Mouse (Mus musculus): ENCODE measurements around the gene Crmp1. TPM values are rescaled to one million over a fixed set of nuclear protein-coding genes. Genes with fewer than 3 reads are reported as not detected.

The Crmp1 gene
- polyA plus RNA-seq, 1 experiment from 2014 or later, result 851 TPM

DNA sequence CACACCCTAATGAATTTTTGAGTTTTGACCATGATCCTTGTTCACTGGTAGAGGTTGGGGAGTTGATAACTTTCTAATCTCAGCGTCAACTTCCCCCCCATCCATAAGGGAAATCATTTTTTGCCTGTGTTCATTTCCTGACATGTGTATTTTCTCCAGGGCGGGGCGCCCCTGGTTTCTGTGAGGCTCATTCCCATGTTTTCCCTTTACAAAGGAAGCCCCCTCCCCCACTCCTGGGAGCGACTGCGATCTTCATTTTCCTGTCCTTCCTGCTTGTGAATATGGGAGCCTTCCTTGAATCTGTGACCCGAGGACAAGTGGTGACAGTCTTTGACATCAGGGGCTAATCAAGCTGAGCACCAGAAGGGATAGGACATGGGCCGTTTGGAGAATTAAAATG, 15.1 kb downstream of the Crmp1 start:
- Histone ChIP-seq H3K27ac (ENCODE audit: low read depth, low read length) (no peak overlapping the region), H3K4me3 (ENCODE audit: low read length) (no peak overlapping the region), H3K4me1 (ENCODE audit: control insufficient read depth, insufficient read depth, low read depth, low read length) (peaks cover 50% of the 10 kb centered on the region), H3K27me3 (replicated peaks; ENCODE audit: control insufficient read depth, insufficient read depth, low read length) (no peaks in the 10 kb centered on the region), H3K4me2 (ENCODE audit: low read length) (no peak overlapping the region), H3K36me3 (ENCODE audit: control insufficient read depth, insufficient read depth, low read length) (no peaks in the 10 kb centered on the region), H3K9me3 (ENCODE audit: control insufficient read depth, low read length) (no peaks in the 10 kb centered on the region), H3K9ac (ENCODE audit: low read depth, low read length) (no peak overlapping the region)
- ATAC-seq, result no peak
- 62% methylated on average over 7 of the region's 7 CpGs for WGBS

- Histone ChIP-seq H3K4me1 (ENCODE audit: control insufficient read depth, insufficient read depth, low read depth, low read length) (peaks cover 49% of the 10 kb centered on the region), H3K4me2 (ENCODE audit: low read length) (no peak overlapping the region), H3K36me3 (ENCODE audit: control insufficient read depth, insufficient read depth, low read length) (no peaks in the 10 kb centered on the region), H3K9me3 (ENCODE audit: control insufficient read depth, low read length) (no peaks in the 10 kb centered on the region), H3K27me3 (replicated peaks; ENCODE audit: control insufficient read depth, insufficient read depth, low read length) (no peaks in the 10 kb centered on the region), H3K4me3 (ENCODE audit: low read length) (no peak overlapping the region), H3K9ac (ENCODE audit: low read depth, low read length) (no peak overlapping the region), H3K27ac (ENCODE audit: low read depth, low read length) (no peak overlapping the region)
- no peak for ATAC-seq
- WGBS, result 54% methylated on average over 5 of the region's 5 CpGs
Measured at GRCm38 (mm10) chr5:37257243-37257642, 15.5 kb downstream of the Crmp1 start.

DNA sequence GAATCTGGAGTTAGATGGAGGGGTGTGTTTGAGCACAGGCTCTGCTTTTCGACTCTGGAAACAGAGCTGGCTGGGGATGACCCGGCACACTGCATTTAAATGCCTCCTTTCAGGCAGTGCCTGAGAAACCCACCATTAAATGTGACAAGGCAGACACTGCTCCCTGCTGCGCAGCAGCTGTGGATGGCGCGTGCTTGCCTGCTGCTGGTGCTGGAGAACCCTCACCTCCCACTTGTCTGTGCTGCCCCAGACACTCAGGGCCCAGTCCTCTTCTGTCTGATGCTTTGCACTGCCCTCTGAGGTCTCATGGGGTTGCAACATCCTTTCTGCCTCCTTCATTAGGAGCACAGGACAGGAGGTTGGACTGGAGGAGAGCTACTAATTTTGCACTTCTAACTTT, 20.0 kb downstream of the Crmp1 start:
- Histone ChIP-seq H3K27ac (ENCODE audit: low read depth, low read length) (no peak overlapping the region), H3K27me3 (replicated peaks; ENCODE audit: control insufficient read depth, insufficient read depth, low read length) (no peaks in the 10 kb centered on the region), H3K9ac (ENCODE audit: low read depth, low read length) (no peak overlapping the region), H3K4me2 (ENCODE audit: low read length) (no peak overlapping the region), H3K36me3 (ENCODE audit: control insufficient read depth, insufficient read depth, low read length) (peaks cover 10% of the 10 kb centered on the region), H3K4me3 (ENCODE audit: low read length) (no peak overlapping the region), H3K9me3 (ENCODE audit: control insufficient read depth, low read length) (no peaks in the 10 kb centered on the region), H3K4me1 (ENCODE audit: control insufficient read depth, insufficient read depth, low read depth, low read length) (peaks cover 22% of the 10 kb centered on the region)
- WGBS, result 49% methylated on average over 5 of the region's 5 CpGs
- peak; percentile 29; the same call in 1 of the 2 replicates for ATAC-seq

GRCm38 (mm10) chr5:37263816-37264215, 22.1 kb downstream of the Crmp1 start:
- H3K9me3 ChIP-seq (ENCODE audit: control insufficient read depth, low read length), result no peaks in the 10 kb centered on the region
- H3K27ac ChIP-seq (ENCODE audit: low read depth, low read length), result no peak overlapping the region
- H3K27me3 ChIP-seq (replicated peaks; ENCODE audit: control insufficient read depth, insufficient read depth, low read length), result no peaks in the 10 kb centered on the region
- no peak overlapping the region for H3K9ac ChIP-seq (ENCODE audit: low read depth, low read length)
- no peak for ATAC-seq
- peaks cover 22% of the 10 kb centered on the region for H3K36me3 ChIP-seq (ENCODE audit: control insufficient read depth, insufficient read depth, low read length)
- peaks cover 13% of the 10 kb centered on the region for H3K4me1 ChIP-seq (ENCODE audit: control insufficient read depth, insufficient read depth, low read depth, low read length)
- no peak overlapping the region for H3K4me3 ChIP-seq (ENCODE audit: low read length)
- WGBS, result 63% methylated on average over 6 of the region's 6 CpGs
- H3K4me2 ChIP-seq (ENCODE audit: low read length), result no peak overlapping the region

- no peak for ATAC-seq
- no peak overlapping the region for H3K27ac ChIP-seq (ENCODE audit: low read depth, low read length)
- no peak overlapping the region for H3K4me2 ChIP-seq (ENCODE audit: low read length)
Measured at GRCm38 (mm10) chr5:37281021-37281420, 39.3 kb downstream of the Crmp1 start.

DNA sequence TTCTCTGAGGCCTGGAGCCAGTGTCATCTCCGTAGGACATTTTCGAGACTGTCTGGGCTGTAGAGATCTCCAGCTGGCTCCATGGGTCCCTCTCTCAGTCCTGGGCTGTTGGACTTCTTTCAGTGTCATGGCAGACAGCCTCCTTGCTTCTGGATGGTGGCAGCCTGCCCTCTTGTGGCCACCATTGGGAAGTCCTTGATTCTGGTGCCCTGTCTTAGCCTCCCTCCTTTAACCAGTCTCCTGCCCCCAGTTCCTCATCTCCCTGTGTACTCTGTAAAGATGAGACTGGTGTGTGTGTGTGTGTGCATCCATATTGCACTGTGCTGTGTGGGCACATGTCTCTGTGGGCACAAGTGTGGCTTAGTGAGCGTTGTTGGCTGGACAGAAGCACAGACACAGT, 46.6 kb downstream of the Crmp1 start:
- H3K27me3 ChIP-seq (replicated peaks; ENCODE audit: control insufficient read depth, insufficient read depth, low read length), result no peaks in the 10 kb centered on the region
- no peak overlapping the region for H3K4me2 ChIP-seq (ENCODE audit: low read length)
- peaks cover 43% of the 10 kb centered on the region for H3K36me3 ChIP-seq (ENCODE audit: control insufficient read depth, insufficient read depth, low read length)
- H3K9ac ChIP-seq (ENCODE audit: low read depth, low read length), result no peak overlapping the region
- no peak overlapping the region for H3K4me3 ChIP-seq (ENCODE audit: low read length)
- no peak overlapping the region for H3K27ac ChIP-seq (ENCODE audit: low read depth, low read length)
- WGBS, result 67% methylated on average over 3 of the region's 3 CpGs
- ATAC-seq, result peak; percentile 28; the same call in 1 of the 2 replicates
- H3K4me1 ChIP-seq (ENCODE audit: control insufficient read depth, insufficient read depth, low read depth, low read length), result no peaks in the 10 kb centered on the region
- no peaks in the 10 kb centered on the region for H3K9me3 ChIP-seq (ENCODE audit: control insufficient read depth, low read length)

More at GRCm38 (mm10) chr5:37281021-37281420, 39.3 kb downstream of the Crmp1 start:
- Histone ChIP-seq H3K4me3 (ENCODE audit: low read length) (no peak overlapping the region), H3K4me1 (ENCODE audit: control insufficient read depth, insufficient read depth, low read depth, low read length) (no peaks in the 10 kb centered on the region), H3K9me3 (ENCODE audit: control insufficient read depth, low read length) (no peaks in the 10 kb centered on the region), H3K9ac (ENCODE audit: low read depth, low read length) (no peak overlapping the region), H3K27me3 (replicated peaks; ENCODE audit: control insufficient read depth, insufficient read depth, low read length) (no peaks in the 10 kb centered on the region), H3K36me3 (ENCODE audit: control insufficient read depth, insufficient read depth, low read length) (peaks cover 65% of the 10 kb centered on the region)
- 92% methylated on average over 11 of the region's 11 CpGs for WGBS

DNA sequence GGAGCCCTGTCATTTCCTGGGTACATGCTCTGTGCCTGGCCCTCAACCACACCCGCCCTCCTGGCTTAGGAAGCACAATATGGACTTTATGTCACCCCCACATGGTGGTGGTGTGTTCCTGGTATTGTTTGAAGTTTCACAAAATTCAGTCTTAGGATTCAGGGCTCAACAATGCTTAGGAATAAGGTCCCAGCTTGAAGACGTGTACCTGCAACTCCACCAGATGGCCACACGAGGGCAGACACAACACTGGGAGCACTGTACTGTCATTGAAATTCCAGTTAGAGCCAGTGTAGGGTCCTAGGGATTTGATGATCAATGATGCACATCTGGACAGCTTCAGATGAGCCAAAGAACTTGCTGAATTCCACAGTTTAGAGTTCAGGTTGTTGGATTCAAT, 47.5 kb downstream of the Crmp1 start:
- Histone ChIP-seq H3K4me1 (ENCODE audit: control insufficient read depth, insufficient read depth, low read depth, low read length) (no peaks in the 10 kb centered on the region), H3K36me3 (ENCODE audit: control insufficient read depth, insufficient read depth, low read length) (peaks cover 34% of the 10 kb centered on the region), H3K27me3 (replicated peaks; ENCODE audit: control insufficient read depth, insufficient read depth, low read length) (no peaks in the 10 kb centered on the region), H3K4me3 (ENCODE audit: low read length) (no peak overlapping the region), H3K4me2 (ENCODE audit: low read length) (no peak overlapping the region), H3K27ac (ENCODE audit: low read depth, low read length) (no peak overlapping the region), H3K9me3 (ENCODE audit: control insufficient read depth, low read length) (no peaks in the 10 kb centered on the region), H3K9ac (ENCODE audit: low read depth, low read length) (no peak overlapping the region)
- 21% methylated on average over 3 of the region's 3 CpGs for WGBS
- peak; percentile 40 for ATAC-seq

DNA sequence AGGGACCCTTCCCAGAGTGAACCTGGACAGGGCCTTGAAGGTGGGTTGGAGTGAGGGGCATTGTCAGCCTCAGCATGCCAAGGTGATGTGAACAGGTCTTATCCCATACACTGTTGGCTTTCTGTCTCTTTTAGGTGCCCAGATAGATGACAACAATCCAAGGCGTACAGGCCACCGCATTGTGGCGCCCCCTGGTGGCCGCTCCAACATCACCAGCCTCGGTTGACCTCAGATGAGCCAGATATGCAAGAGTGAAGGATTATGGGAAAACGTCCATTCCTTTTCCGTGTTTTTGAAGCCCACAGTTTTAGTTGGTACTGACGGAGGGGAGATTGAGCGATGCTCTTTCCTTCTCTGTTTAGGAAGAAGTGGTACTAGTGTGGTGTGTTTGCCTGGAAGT, 49.2 kb downstream of the Crmp1 start:
- Histone ChIP-seq H3K4me1 (ENCODE audit: control insufficient read depth, insufficient read depth, low read depth, low read length) (no peaks in the 10 kb centered on the region), H3K9me3 (ENCODE audit: control insufficient read depth, low read length) (no peaks in the 10 kb centered on the region), H3K4me3 (ENCODE audit: low read length) (no peak overlapping the region), H3K27me3 (replicated peaks; ENCODE audit: control insufficient read depth, insufficient read depth, low read length) (no peaks in the 10 kb centered on the region), H3K4me2 (ENCODE audit: low read length) (no peak overlapping the region), H3K27ac (ENCODE audit: low read depth, low read length) (no peak overlapping the region), H3K9ac (ENCODE audit: low read depth, low read length) (no peak overlapping the region), H3K36me3 (ENCODE audit: control insufficient read depth, insufficient read depth, low read length) (peaks cover 28% of the 10 kb centered on the region)
- WGBS, result 69% methylated on average over 9 of the region's 9 CpGs
- ATAC-seq, result no peak

GRCm38 (mm10) chr5:37296717-37297116, 55.0 kb downstream of the Crmp1 start:
- Histone ChIP-seq H3K27me3 (replicated peaks; ENCODE audit: control insufficient read depth, insufficient read depth, low read length) (no peaks in the 10 kb centered on the region), H3K9me3 (ENCODE audit: control insufficient read depth, low read length) (no peaks in the 10 kb centered on the region), H3K4me3 (ENCODE audit: low read length) (no peak overlapping the region), H3K4me1 (ENCODE audit: control insufficient read depth, insufficient read depth, low read depth, low read length) (no peaks in the 10 kb centered on the region), H3K36me3 (ENCODE audit: control insufficient read depth, insufficient read depth, low read length) (peaks cover 3% of the 10 kb centered on the region; the same call in 1 of the 2 replicates), H3K9ac (ENCODE audit: low read depth, low read length) (no peak overlapping the region), H3K27ac (ENCODE audit: low read depth, low read length) (no peak overlapping the region), H3K4me2 (ENCODE audit: low read length) (no peak overlapping the region)
- peak; percentile 58; the same call in 1 of the 2 replicates for ATAC-seq
- WGBS, result 62% methylated on average over 10 of the region's 10 CpGs

GRCm38 (mm10) chr5:37298370-37298769, 56.6 kb downstream of the Crmp1 start:
- no peak overlapping the region for H3K4me2 ChIP-seq (ENCODE audit: low read length)
- H3K4me3 ChIP-seq (ENCODE audit: low read length), result no peak overlapping the region
- no peaks in the 10 kb centered on the region for H3K36me3 ChIP-seq (ENCODE audit: control insufficient read depth, insufficient read depth, low read length)
- no peak overlapping the region for H3K27ac ChIP-seq (ENCODE audit: low read depth, low read length)
- no peaks in the 10 kb centered on the region for H3K27me3 ChIP-seq (replicated peaks; ENCODE audit: control insufficient read depth, insufficient read depth, low read length)
- H3K9me3 ChIP-seq (ENCODE audit: control insufficient read depth, low read length), result no peaks in the 10 kb centered on the region
- WGBS, result 28% methylated on average over 7 of the region's 7 CpGs
- H3K4me1 ChIP-seq (ENCODE audit: control insufficient read depth, insufficient read depth, low read depth, low read length), result no peaks in the 10 kb centered on the region
- H3K9ac ChIP-seq (ENCODE audit: low read depth, low read length), result no peak overlapping the region
- no peak for ATAC-seq
